Mouse (Mus musculus) hindbrain, embryonic 11.5 days (tissue): ENCODE results near the gene Mdm4. TPM values are rescaled to one million over a fixed set of nuclear protein-coding genes. Genes with fewer than 3 reads are reported as not detected.
"Not testable (repeated sequence)": the region's sequence is repeated elsewhere in the genome, so short reads cannot be mapped to it uniquely, and the experiment has no call there.

Experiments used
- ATAC-seq: fragments of 200-750 bp; cut with Nextera tagmentation; 2 replicates; pipeline ENCODE4 v1.8.0; 2017; ENCODE audit warnings: mild to moderate bottlenecking, moderate TSS enrichment, moderate library complexity; ENCODE audit not compliant: low FRiP score
- DNase-seq: peaks from one replicate; pipeline ENCODE4 v3.0.0-alpha.2; 2015; ENCODE audit warnings: low spot score
- H3K27ac ChIP-seq: fragments of 300-500 bp; sonication (generic); 2 replicates; pipeline ENCODE4 v1.5.1; 2014; ENCODE audit warnings: mild to moderate bottlenecking, low read depth, low read length
- H3K27me3 ChIP-seq: fragments of 300-500 bp; sonication (generic); 2 replicates; pipeline ENCODE4 v1.6.1; 2014; ENCODE audit warnings: mild to moderate bottlenecking, low read length, moderate library complexity, mixed read lengths; ENCODE audit not compliant: control insufficient read depth, insufficient read depth
- H3K36me3 ChIP-seq: fragments of 300-500 bp; sonication (generic); 2 replicates; pipeline ENCODE4 v1.6.1; 2014; ENCODE audit warnings: mild to moderate bottlenecking, low read length, moderate library complexity, mixed read lengths; ENCODE audit not compliant: control insufficient read depth, insufficient read depth
- H3K4me1 ChIP-seq: fragments of 300-500 bp; sonication (generic); replicated peaks from 2 replicates; pipeline ENCODE4 v1.6.1; 2014; ENCODE audit warnings: low read length, mixed read lengths; ENCODE audit not compliant: control insufficient read depth, insufficient read depth
- H3K4me2 ChIP-seq: fragments of 300-500 bp; sonication (generic); replicated peaks from 2 replicates; pipeline ENCODE4 v1.6.1; 2014; ENCODE audit warnings: mild to moderate bottlenecking, low read depth, low read length
- H3K4me3 ChIP-seq: fragments of 300-500 bp; sonication (generic); 2 replicates; pipeline ENCODE4 v1.5.1; 2014; ENCODE audit warnings: low read depth, low read length
- H3K9ac ChIP-seq: fragments of 300-500 bp; sonication (generic); 2 replicates; pipeline ENCODE4 v1.6.1; 2014; ENCODE audit warnings: low read depth, low read length
- H3K9me3 ChIP-seq: fragments of 300-500 bp; sonication (generic); 2 replicates; pipeline ENCODE4 v1.6.1; 2016; ENCODE audit warnings: low read length; ENCODE audit not compliant: control insufficient read depth
- WGBS: fragments of 180-500 bp; shearing (Covaris S2); extraction: QIAGEN DNeasy Blood & Tissue Kit; methylation state at CpG from one replicate; pipeline ENCODE4 v1.1.7; 2014; 5-methylcytosine and 5-hydroxymethylcytosine counted together
- polyA plus RNA-seq: library from polyadenylated mRNA; unstranded; fragments of >200 nt; fragmentation: Nextera tagmentation; extraction: Ambion mirVana; gene quantifications from 2 replicates; pipeline ENCODE4 v1.2.1, GENCODE M21; 2014

Mdm4 gene
- polyA plus RNA-seq, 1 experiment from 2014 or later = 61.7 TPM

DNA sequence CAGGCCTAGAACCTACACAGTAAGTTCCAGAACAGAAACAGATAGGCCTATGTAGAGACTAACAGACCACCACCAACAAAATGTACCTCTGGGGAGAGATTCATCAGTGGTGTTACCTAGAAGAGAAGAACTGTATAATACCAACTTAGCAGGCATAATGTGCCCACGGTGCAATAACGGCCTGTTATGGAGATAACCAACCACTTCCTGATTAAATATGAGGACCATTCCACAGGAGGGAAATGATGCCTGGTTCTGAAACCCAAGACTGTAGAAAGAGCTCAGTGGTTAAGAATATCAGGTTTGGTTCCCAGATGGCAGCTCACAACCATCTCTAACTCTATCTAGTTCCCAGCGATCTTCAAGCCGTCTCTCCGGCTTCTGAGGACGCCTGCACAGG, 30.0 kb downstream of the Mdm4 start:
- Histone ChIP-seq H3K27me3 (no peaks in the 10 kb centered on the region), H3K4me2 (no peak overlapping the region), H3K9ac (no peak overlapping the region), H3K4me3 (no peak overlapping the region), H3K27ac (no peak overlapping the region), H3K36me3 (peaks cover 4% of the 10 kb centered on the region; the same call in 1 of the 2 replicates), H3K4me1 (no peaks in the 10 kb centered on the region), H3K9me3 (no peaks in the 10 kb centered on the region)
- no peak for DNase-seq
- ATAC-seq = no peak
- 94% methylated on average over 6 of the region's 6 CpGs for WGBS

DNA sequence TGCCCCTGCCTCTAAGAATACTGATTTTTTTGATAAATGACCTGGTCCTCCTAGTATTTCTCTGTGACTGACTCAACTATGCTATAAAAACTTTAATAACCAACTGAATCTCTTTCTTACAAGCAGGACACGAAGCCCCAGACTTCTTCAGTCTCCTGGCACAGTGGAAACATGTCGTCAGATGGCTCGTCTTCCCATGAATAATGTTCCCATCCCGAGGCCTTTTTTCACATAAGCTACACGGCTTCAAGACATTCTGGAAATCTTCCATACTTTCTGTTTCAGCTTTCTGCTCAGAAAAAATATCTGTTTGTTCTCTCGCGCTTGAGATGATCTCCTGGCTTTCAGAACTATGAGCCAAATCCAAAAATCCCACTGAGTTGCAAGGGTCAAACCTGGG, 38.8 kb downstream of the Mdm4 start:
- H3K36me3 ChIP-seq = peaks cover 8% of the 10 kb centered on the region; the same call in 1 of the 2 replicates
- H3K4me1 ChIP-seq = no peaks in the 10 kb centered on the region
- no peak overlapping the region for H3K27ac ChIP-seq
- DNase-seq = no peak
- H3K4me3 ChIP-seq = no peak overlapping the region
- no peaks in the 10 kb centered on the region for H3K9me3 ChIP-seq
- H3K9ac ChIP-seq = no peak overlapping the region
- WGBS = 96% methylated on average over 7 of the region's 7 CpGs
- H3K27me3 ChIP-seq = no peaks in the 10 kb centered on the region
- ATAC-seq = no peak
- no peak overlapping the region for H3K4me2 ChIP-seq

DNA sequence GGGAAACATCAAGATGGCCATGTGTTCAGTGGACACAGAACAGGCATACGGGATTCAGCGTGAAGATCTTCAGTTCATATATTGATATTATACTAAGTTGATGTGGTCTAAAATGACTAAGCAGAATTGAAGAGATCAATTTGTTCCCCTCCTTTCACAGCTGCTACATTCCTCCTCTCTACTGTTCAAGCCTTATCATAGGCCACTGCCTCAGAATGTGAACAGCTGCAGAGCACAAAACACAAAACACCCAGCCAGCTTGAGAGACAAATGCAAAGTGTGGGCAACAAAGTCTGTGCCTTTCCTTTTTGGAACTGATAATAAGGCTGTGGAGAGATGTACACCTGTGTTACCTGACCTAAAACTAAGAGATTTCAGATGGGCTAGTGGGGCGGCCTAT, 39.6 kb downstream of the Mdm4 start:
- Histone ChIP-seq H3K4me3 (no peak overlapping the region), H3K27ac (no peak overlapping the region), H3K36me3 (peaks cover 8% of the 10 kb centered on the region; the same call in 1 of the 2 replicates), H3K9me3 (no peaks in the 10 kb centered on the region), H3K27me3 (no peaks in the 10 kb centered on the region), H3K9ac (no peak overlapping the region), H3K4me2 (no peak overlapping the region), H3K4me1 (no peaks in the 10 kb centered on the region)
- DNase-seq (no peak), ATAC-seq (no peak)
- WGBS = 93% methylated on average over 3 of the region's 3 CpGs

- not testable (repeated sequence) for H3K36me3 ChIP-seq, H3K4me2 ChIP-seq, H3K27ac ChIP-seq, H3K27me3 ChIP-seq, ATAC-seq, DNase-seq, H3K9ac ChIP-seq, H3K4me3 ChIP-seq, H3K4me1 ChIP-seq, H3K9me3 ChIP-seq
- 86% methylated on average over 12 of the region's 12 CpGs for WGBS
Measured at GRCm38 (mm10) chr1:132988556-132989459, 41.6 kb downstream of the Mdm4 start.

DNA sequence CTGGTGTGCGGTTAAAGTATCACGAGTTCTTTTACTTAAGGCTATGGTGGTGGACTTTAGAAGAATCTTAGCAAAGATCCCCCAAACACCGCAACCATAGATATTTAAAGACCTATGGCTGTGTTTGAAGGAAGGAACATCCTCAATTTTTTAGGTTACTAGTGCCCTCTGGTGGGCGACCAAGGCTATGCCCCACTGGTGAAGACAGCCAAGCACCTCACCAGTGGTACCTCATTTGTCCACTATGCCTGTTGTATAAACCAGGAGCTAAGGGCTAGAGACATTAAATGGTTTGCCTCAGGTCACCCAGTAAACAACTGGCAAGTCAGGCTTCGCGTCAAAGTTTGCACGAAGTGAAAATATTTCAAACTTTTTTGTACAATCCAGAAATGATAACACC, 47.6 kb downstream of the Mdm4 start:
- Histone ChIP-seq H3K4me2 (no peak overlapping the region), H3K36me3 (no peaks in the 10 kb centered on the region), H3K27ac (no peak overlapping the region), H3K4me3 (no peak overlapping the region), H3K9ac (no peak overlapping the region), H3K4me1 (no peaks in the 10 kb centered on the region), H3K27me3 (no peaks in the 10 kb centered on the region), H3K9me3 (no peaks in the 10 kb centered on the region)
- 61% methylated on average over 7 of the region's 7 CpGs for WGBS
- no peak for ATAC-seq
- peak; percentile 83 for DNase-seq

DNA sequence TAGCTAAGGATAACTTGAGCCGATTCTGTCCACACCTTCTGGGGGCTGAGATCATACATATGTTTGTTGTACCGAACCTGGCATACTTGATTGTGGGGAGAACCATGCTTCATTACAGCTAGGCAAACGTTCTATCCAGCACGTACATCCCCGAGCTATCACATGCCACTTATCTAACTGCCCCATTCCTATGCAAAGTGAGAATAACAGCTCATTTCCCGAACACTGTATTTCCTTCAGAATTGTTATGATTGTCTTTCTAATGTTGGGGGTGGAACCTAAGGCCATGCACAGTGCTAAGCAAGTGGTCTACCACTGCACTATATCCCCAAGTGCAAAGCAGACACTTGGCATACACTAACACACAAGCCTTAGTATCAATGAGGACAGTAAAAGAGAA, 49.1 kb downstream of the Mdm4 start:
- no peak for ATAC-seq
- Histone ChIP-seq H3K36me3 (no peaks in the 10 kb centered on the region), H3K4me2 (no peak overlapping the region), H3K27ac (no peak overlapping the region), H3K27me3 (no peaks in the 10 kb centered on the region), H3K4me3 (no peak overlapping the region), H3K9ac (no peak overlapping the region), H3K9me3 (no peaks in the 10 kb centered on the region), H3K4me1 (no peaks in the 10 kb centered on the region)
- 97% methylated on average over 6 of the region's 6 CpGs for WGBS
- DNase-seq = no peak

GRCm38 (mm10) chr1:132977402-132977801, 53.0 kb downstream of the Mdm4 start:
- H3K36me3 ChIP-seq = no peaks in the 10 kb centered on the region
- no peak overlapping the region for H3K27ac ChIP-seq
- 94% methylated on average over 1 of the region's 1 CpGs for WGBS
- no peak overlapping the region for H3K4me2 ChIP-seq
- no peaks in the 10 kb centered on the region for H3K27me3 ChIP-seq
- H3K9ac ChIP-seq = no peak overlapping the region
- no peaks in the 10 kb centered on the region for H3K4me1 ChIP-seq
- DNase-seq = no peak
- no peak for ATAC-seq
- no peaks in the 10 kb centered on the region for H3K9me3 ChIP-seq
- no peak overlapping the region for H3K4me3 ChIP-seq

DNA sequence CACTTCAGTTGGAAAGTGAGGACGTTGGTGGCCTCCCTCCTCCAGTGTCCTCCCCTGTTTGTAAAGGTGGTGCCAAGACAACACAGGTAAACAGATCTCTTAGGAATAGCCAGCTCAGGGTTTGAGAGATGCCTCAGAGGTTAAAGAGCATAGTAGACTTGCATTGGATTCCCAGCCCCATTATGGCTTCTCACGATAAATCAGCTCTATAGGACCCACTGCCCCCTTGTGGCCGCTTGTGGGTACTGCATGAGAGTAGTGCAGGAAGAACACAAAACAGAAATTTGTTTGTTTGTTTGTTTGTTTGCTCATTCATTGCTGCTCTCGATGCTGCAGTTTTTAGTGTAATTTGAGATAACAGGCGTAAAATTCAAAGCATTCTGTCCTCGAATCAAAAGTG, 61.7 kb downstream of the Mdm4 start:
- H3K4me3 ChIP-seq = no peak overlapping the region

DNA sequence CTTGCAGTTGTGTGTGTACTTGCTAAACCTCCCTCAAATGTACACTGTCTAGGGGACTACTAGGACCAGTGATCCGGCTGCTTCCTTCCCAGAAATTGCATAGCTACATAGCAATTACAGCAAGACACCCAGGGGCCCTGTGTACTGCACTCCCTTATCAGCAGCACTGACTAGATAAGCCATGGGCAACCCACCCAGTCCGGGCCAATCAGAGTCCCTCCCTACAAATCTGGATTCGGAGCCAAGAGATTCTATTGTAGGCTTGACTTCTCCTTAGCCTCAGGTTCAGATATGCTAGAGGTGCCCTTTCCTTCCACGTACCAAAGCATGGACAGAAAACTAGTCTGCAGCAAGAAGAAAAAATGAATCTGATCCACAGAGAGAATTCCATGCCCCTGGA, 65.7 kb downstream of the Mdm4 start:
- DNase-seq = no peak
- ATAC-seq = no peak
- Histone ChIP-seq H3K4me3 (no peak overlapping the region), H3K36me3 (no peaks in the 10 kb centered on the region), H3K9me3 (no peaks in the 10 kb centered on the region), H3K9ac (no peak overlapping the region), H3K4me1 (no peaks in the 10 kb centered on the region), H3K27ac (no peak overlapping the region), H3K27me3 (no peaks in the 10 kb centered on the region), H3K4me2 (no peak overlapping the region)
- WGBS = 90% methylated on average over 4 of the region's 4 CpGs

More for the DNA sequence above, 61.7 kb downstream of the Mdm4 start:
- 35% methylated on average over 6 of the region's 6 CpGs for WGBS
- H3K4me1 ChIP-seq = no peaks in the 10 kb centered on the region
- DNase-seq = peak; percentile 76
- no peaks in the 10 kb centered on the region for H3K36me3 ChIP-seq
- no peaks in the 10 kb centered on the region for H3K27me3 ChIP-seq
- H3K9me3 ChIP-seq = no peaks in the 10 kb centered on the region
- H3K4me2 ChIP-seq = no peak overlapping the region
- no peak for ATAC-seq
- H3K9ac ChIP-seq = no peak overlapping the region
- H3K27ac ChIP-seq = no peak overlapping the region
